ENCODE assay signal across 8 mouse cellular contexts in the genomic region with DNA sequence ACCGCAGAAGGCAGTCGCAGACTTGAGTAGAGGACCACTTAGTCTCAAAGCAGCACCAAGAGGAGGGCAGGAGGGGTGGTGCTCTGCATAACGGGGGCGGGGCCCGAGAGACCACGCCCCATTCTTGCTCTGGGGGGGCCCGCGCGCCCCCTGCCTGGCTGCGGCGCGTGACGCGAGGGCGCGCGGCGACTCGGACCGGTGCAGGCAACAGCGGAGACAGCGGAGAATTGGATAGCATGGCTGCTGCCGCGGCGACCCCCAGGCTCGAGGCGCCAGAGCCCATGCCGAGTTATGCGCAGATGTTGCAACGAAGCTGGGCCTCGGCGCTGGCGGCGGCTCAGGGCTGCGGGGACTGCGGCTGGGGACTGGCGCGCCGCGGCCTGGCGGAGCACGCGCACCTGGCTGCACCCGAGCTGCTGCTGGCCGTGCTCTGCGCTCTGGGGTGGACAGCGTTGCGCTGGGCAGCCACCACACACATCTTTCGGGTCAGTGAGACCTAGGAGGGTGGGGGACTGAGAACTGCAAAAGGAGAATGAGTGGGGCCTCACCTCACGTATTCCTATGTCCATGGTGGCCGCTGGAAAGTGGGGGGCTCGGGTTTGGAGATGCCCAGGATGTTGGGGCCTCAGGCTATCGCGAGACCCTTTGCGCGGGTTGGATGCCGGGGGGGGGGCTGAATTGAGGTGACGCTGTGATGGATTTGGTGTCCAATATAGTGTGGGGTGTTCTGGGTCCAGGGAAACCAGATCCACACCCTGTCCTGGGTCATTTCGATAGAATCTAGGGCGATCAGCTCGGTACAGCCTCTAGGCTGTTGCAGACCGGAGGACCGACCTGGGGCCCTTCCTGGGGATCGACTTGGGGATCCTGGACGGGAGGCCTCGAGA. TPM values are rescaled to one million over a fixed set of nuclear protein-coding genes. Genes with fewer than 3 reads are reported as not detected.
DNase-seq lines count a peak whose midpoint lies in the region; ATAC-seq and TF ChIP-seq lines count a peak whose summit lies in the region.

A gene (plus strand): TSS at position 152 of the 887 bp plus-strand sequence.

- H3K27me3 ChIP-seq in embryonic facial prominence, embryonic 10.5 days (replicated peaks; ENCODE audit: low read depth, poor library complexity, severe bottlenecking), result peaks cover 18% of the 10 kb centered on the region; the same call in 1 of the 2 replicates
- no peaks in the 10 kb centered on the region for H3K27me3 ChIP-seq in kidney, postnatal 0 days (ENCODE audit: insufficient read depth, low read length)
- peaks cover 16% of the 10 kb centered on the region for H3K27me3 ChIP-seq in liver, embryonic 11.5 days (replicated peaks; ENCODE audit: control insufficient read depth, insufficient read depth, low read length)
- no peaks in the 10 kb centered on the region for H3K27me3 ChIP-seq in neural tube, embryonic 12.5 days (replicated peaks)

- peak; percentile 50 for DNase-seq in urinary bladder, postnatal 14 days (ENCODE audit: low spot score)
- DNase-seq in urinary bladder, adult 2 months (ENCODE audit: low spot score), result no peak
- DNase-seq in embryonic facial prominence, embryonic 10.5 days (ENCODE audit: low spot score), result peak; percentile 87
- DNase-seq in heart, adult 18-20 months, result peak; percentile 48 to 63
- DNase-seq in kidney, postnatal 0 days (ENCODE audit: low spot score), result peak; percentile 73
- DNase-seq in liver, embryonic 11.5 days (ENCODE audit: low spot score), result peak; percentile 70
- DNase-seq in thymus, postnatal 25 days, result peak; percentile 60

- H3K36me3 ChIP-seq in embryonic facial prominence, embryonic 10.5 days (replicated peaks), result peaks cover 30% of the 10 kb centered on the region
- H3K36me3 ChIP-seq in kidney, postnatal 0 days (ENCODE audit: insufficient read depth, low read length), result peaks cover 17% of the 10 kb centered on the region; the same call in 1 of the 2 replicates
- H3K36me3 ChIP-seq in liver, embryonic 11.5 days (ENCODE audit: control insufficient read depth, insufficient read depth, low read length), result peaks cover 18% of the 10 kb centered on the region
- H3K36me3 ChIP-seq in neural tube, embryonic 12.5 days, result peaks cover 36% of the 10 kb centered on the region

- H3K4me3 ChIP-seq in embryonic facial prominence, embryonic 10.5 days, result peak within 1 kb of the TSS; percentile 70
- peak within 1 kb of the TSS; percentile 53 for H3K4me3 ChIP-seq in kidney, postnatal 0 days (replicated peaks; ENCODE audit: low read depth, low read length)
- peak within 1 kb of the TSS; percentile 62 for H3K4me3 ChIP-seq in liver, embryonic 11.5 days (ENCODE audit: low read depth, low read length)
- H3K4me3 ChIP-seq in neural tube, embryonic 12.5 days, result peak within 1 kb of the TSS; percentile 45

- peaks cover 33% of the 10 kb centered on the region for H3K4me1 ChIP-seq in embryonic facial prominence, embryonic 10.5 days
- peaks cover 20% of the 10 kb centered on the region for H3K4me1 ChIP-seq in kidney, postnatal 0 days (replicated peaks; ENCODE audit: insufficient read depth, low read length)
- peaks cover 18% of the 10 kb centered on the region for H3K4me1 ChIP-seq in liver, embryonic 11.5 days (replicated peaks; ENCODE audit: control insufficient read depth, insufficient read depth, low read length)
- H3K4me1 ChIP-seq in neural tube, embryonic 12.5 days, result peaks cover 33% of the 10 kb centered on the region

- peak within 1 kb of the TSS; percentile 74 for H3K4me2 ChIP-seq in kidney, postnatal 0 days (ENCODE audit: low read length)
- peak within 1 kb of the TSS; percentile 92 for H3K4me2 ChIP-seq in liver, embryonic 11.5 days
- H3K4me2 ChIP-seq in neural tube, embryonic 12.5 days (replicated peaks), result peak within 1 kb of the TSS; percentile 68

- WGBS in embryonic facial prominence, embryonic 10.5 days, result 2% methylated on average over 66 of the region's 66 CpGs
- WGBS in kidney, postnatal 0 days, result 2% methylated on average over 66 of the region's 66 CpGs
- WGBS in liver, embryonic 11.5 days, result 4% methylated on average over 66 of the region's 66 CpGs
- 2% methylated on average over 66 of the region's 66 CpGs for WGBS in neural tube, embryonic 12.5 days

- peak within 1 kb of the TSS; percentile 81 for H3K27ac ChIP-seq in embryonic facial prominence, embryonic 10.5 days (replicated peaks)
- no peak within 1 kb of the TSS for H3K27ac ChIP-seq in kidney, postnatal 0 days
- no peak within 1 kb of the TSS for H3K27ac ChIP-seq in liver, embryonic 11.5 days (ENCODE audit: low read depth, low read length)
- peak within 1 kb of the TSS; percentile 74 for H3K27ac ChIP-seq in neural tube, embryonic 12.5 days

- TF ChIP-seq CTCF in kidney, postnatal 0 days (IDR thresholded peaks at IDR 0.05; ENCODE audit: low read depth), result no peak

- ATAC-seq in kidney, postnatal 0 days (replicated peaks; ENCODE audit: low FRiP score, low read depth), result peak; percentile 55
- peak; percentile 70 for ATAC-seq in liver, embryonic 11.5 days (replicated peaks; ENCODE audit: low FRiP score)
- ATAC-seq in neural tube, embryonic 12.5 days (ENCODE audit: low FRiP score, low read depth), result peak; percentile 44

- H3K9me3 ChIP-seq in embryonic facial prominence, embryonic 10.5 days, result no peaks in the 10 kb centered on the region
- no peaks in the 10 kb centered on the region for H3K9me3 ChIP-seq in kidney, postnatal 0 days (replicated peaks; ENCODE audit: low read length)
- H3K9me3 ChIP-seq in liver, embryonic 11.5 days (ENCODE audit: control insufficient read depth, low read length), result no peaks in the 10 kb centered on the region
- no peaks in the 10 kb centered on the region for H3K9me3 ChIP-seq in neural tube, embryonic 12.5 days

- H3K9ac ChIP-seq in kidney, postnatal 0 days (ENCODE audit: low read depth, low read length), result peak within 1 kb of the TSS; percentile 51
- peak within 1 kb of the TSS; percentile 60 for H3K9ac ChIP-seq in liver, embryonic 11.5 days (ENCODE audit: low read depth, low read length)
- peak within 1 kb of the TSS; percentile 72 for H3K9ac ChIP-seq in neural tube, embryonic 12.5 days

RNA-seq across cellular contexts. Expression of the gene that starts here (rescaled TPM):
- polyA plus RNA-seq in urinary bladder, adult 2 months (2012; rRNA removed), result 1.3 and 2.1 TPM in 2 replicates
- polyA plus RNA-seq in embryonic facial prominence, embryonic 10.5 days (2016; fragmentation: Nextera tagmentation; extraction: Ambion mirVana), result 2.3 and 4.1 TPM in 2 replicates
- total RNA-seq in heart, adult 18-20 months (2021), result under 1 TPM; 0.55 to 0.57 TPM
- 1.9 and 2.1 TPM in 2 replicates for polyA plus RNA-seq in kidney, postnatal 0 days (2015; fragmentation: Nextera tagmentation; extraction: Ambion mirVana)
- 1.1 and 1.2 TPM in 2 replicates for polyA plus RNA-seq in liver, embryonic 11.5 days (2014; fragmentation: Nextera tagmentation; extraction: Ambion mirVana)
- polyA plus RNA-seq in neural tube, embryonic 12.5 days (2016; fragmentation: Nextera tagmentation; extraction: Ambion mirVana), result 13.7 and 16.4 TPM in 2 replicates

Comparison
In these comparisons a context has a peak if more than half of its experiments do, and no peak if none do; other contexts are left out.
1. Peak in DNase-seq in heart, adult 18-20 months; RNA of the gene not detected or under 1 TPM.
2. H3K27ac ChIP-seq: peak in embryonic facial prominence, embryonic 10.5 days (single experiment) and neural tube, embryonic 12.5 days (single experiment); none in kidney, postnatal 0 days (single experiment) and liver, embryonic 11.5 days (single experiment).
3. Peak in every context shown above with its lines, with median percentiles within 50 percentile points of each other: H3K4me3 ChIP-seq, ATAC-seq, H3K4me2 ChIP-seq and H3K9ac ChIP-seq.